Mouse (Mus musculus) limb, embryonic 15.5 days (tissue): ENCODE results near the gene Ciao2a. TPM values are rescaled to one million over a fixed set of nuclear protein-coding genes. Genes with fewer than 3 reads are reported as not detected.

Source experiments
- ATAC-seq: fragments of 200-750 bp; cut with Nextera tagmentation; 2 replicates; pipeline ENCODE4 v1.8.0; 2017; ENCODE audit warnings: low read depth, moderate TSS enrichment; ENCODE audit not compliant: insufficient number of reproducible peaks, low FRiP score, low TSS enrichment
- H3K27ac ChIP-seq: fragments of 300-500 bp; sonication (generic); 2 replicates; pipeline ENCODE4 v1.5.1; 2015; ENCODE audit warnings: moderate library complexity, mild to moderate bottlenecking, inconsistent platforms
- H3K27me3 ChIP-seq: fragments of 300-500 bp; sonication (generic); 2 replicates; pipeline ENCODE4 v1.6.1; 2015; ENCODE audit warnings: inconsistent platforms
- H3K36me3 ChIP-seq: fragments of 300-500 bp; sonication (generic); 2 replicates; pipeline ENCODE4 v1.6.1; 2015; ENCODE audit warnings: inconsistent platforms
- H3K4me1 ChIP-seq: fragments of 300-500 bp; sonication (generic); 2 replicates; pipeline ENCODE4 v1.6.1; 2015; ENCODE audit warnings: inconsistent platforms
- H3K4me2 ChIP-seq: fragments of 300-500 bp; sonication (generic); 2 replicates; pipeline ENCODE4 v1.6.1; 2015; ENCODE audit warnings: mild to moderate bottlenecking, inconsistent platforms
- H3K4me3 ChIP-seq: fragments of 300-500 bp; sonication (generic); 2 replicates; pipeline ENCODE4 v1.5.1; 2015; ENCODE audit warnings: mild to moderate bottlenecking, inconsistent platforms
- H3K9ac ChIP-seq: fragments of 300-500 bp; sonication (generic); 2 replicates; pipeline ENCODE4 v1.6.1; 2015; ENCODE audit warnings: inconsistent platforms
- H3K9me3 ChIP-seq: fragments of 300-500 bp; sonication (generic); 2 replicates; pipeline ENCODE4 v1.6.1; 2016; ENCODE audit warnings: inconsistent platforms
- WGBS: fragments of 180-500 bp; shearing (Covaris S2); methylation state at CpG from one replicate; pipeline ENCODE4 v1.1.7; 2015; 5-methylcytosine and 5-hydroxymethylcytosine counted together
- polyA plus RNA-seq: library from polyadenylated mRNA; unstranded; fragments of >200 nt; fragmentation: Nextera tagmentation; extraction: Ambion mirVana; gene quantifications from 2 replicates; pipeline ENCODE4 v1.2.1, GENCODE M21; 2015

Ciao2a gene
- polyA plus RNA-seq, 1 experiment from 2014 or later: 134 TPM

GRCm38 (mm10) chr9:66101577-66101976 is 24.8 kb upstream of the Ciao2a start:
- Histone ChIP-seq H3K27me3 (no peaks in the 10 kb centered on the region), H3K9ac (no peak overlapping the region), H3K4me2 (no peak overlapping the region), H3K4me3 (no peak overlapping the region), H3K9me3 (no peaks in the 10 kb centered on the region), H3K4me1 (no peaks in the 10 kb centered on the region), H3K27ac (no peak overlapping the region), H3K36me3 (peaks cover 75% of the 10 kb centered on the region)
- 92% methylated on average over 8 of the region's 8 CpGs for WGBS
- no peak for ATAC-seq

- no peak overlapping the region for H3K4me3 ChIP-seq
- H3K27me3 ChIP-seq: no peaks in the 10 kb centered on the region
- no peaks in the 10 kb centered on the region for H3K4me1 ChIP-seq
- 85% methylated on average over 6 of the region's 6 CpGs for WGBS
- H3K4me2 ChIP-seq: no peak overlapping the region
- H3K9me3 ChIP-seq: no peaks in the 10 kb centered on the region
- ATAC-seq: no peak
- H3K9ac ChIP-seq: no peak overlapping the region
- no peak overlapping the region for H3K27ac ChIP-seq
- H3K36me3 ChIP-seq: peaks cover 72% of the 10 kb centered on the region
These were observed 23.7 kb upstream of the Ciao2a start for GRCm38 (mm10) chr9:66102668-66103067.

- Histone ChIP-seq H3K4me3 (no peak overlapping the region), H3K4me1 (no peaks in the 10 kb centered on the region), H3K36me3 (peaks cover 78% of the 10 kb centered on the region), H3K27ac (no peak overlapping the region), H3K27me3 (no peaks in the 10 kb centered on the region), H3K9me3 (no peaks in the 10 kb centered on the region), H3K9ac (no peak overlapping the region), H3K4me2 (no peak overlapping the region)
- no peak for ATAC-seq
- WGBS: 92% methylated on average over 4 of the region's 4 CpGs
These were observed 21.8 kb upstream of the Ciao2a start for GRCm38 (mm10) chr9:66104601-66105000.

- no peaks in the 10 kb centered on the region for H3K27me3 ChIP-seq
- H3K4me2 ChIP-seq: no peak overlapping the region
- H3K4me3 ChIP-seq: no peak overlapping the region
- H3K36me3 ChIP-seq: peaks cover 78% of the 10 kb centered on the region
- H3K4me1 ChIP-seq: no peaks in the 10 kb centered on the region
- no peaks in the 10 kb centered on the region for H3K9me3 ChIP-seq
- H3K9ac ChIP-seq: no peak overlapping the region
- no peak for ATAC-seq
- 86% methylated on average over 8 of the region's 8 CpGs for WGBS
- no peak overlapping the region for H3K27ac ChIP-seq
These were observed 21.2 kb upstream of the Ciao2a start for GRCm38 (mm10) chr9:66105168-66105567.

GRCm38 (mm10) chr9:66109574-66109973 is 16.8 kb upstream of the Ciao2a start:
- H3K36me3 ChIP-seq: peaks cover 53% of the 10 kb centered on the region
- no peak for ATAC-seq
- H3K4me1 ChIP-seq: no peaks in the 10 kb centered on the region
- no peak overlapping the region for H3K9ac ChIP-seq
- H3K27ac ChIP-seq: no peak overlapping the region
- H3K9me3 ChIP-seq: no peaks in the 10 kb centered on the region
- no peak overlapping the region for H3K4me3 ChIP-seq
- no peaks in the 10 kb centered on the region for H3K27me3 ChIP-seq
- WGBS: 100% methylated on average over 1 of the region's 1 CpGs
- no peak overlapping the region for H3K4me2 ChIP-seq

- Histone ChIP-seq H3K4me2 (no peak overlapping the region), H3K27me3 (no peaks in the 10 kb centered on the region), H3K9me3 (no peaks in the 10 kb centered on the region), H3K4me3 (no peak overlapping the region), H3K36me3 (peaks cover 47% of the 10 kb centered on the region), H3K4me1 (no peaks in the 10 kb centered on the region), H3K9ac (no peak overlapping the region), H3K27ac (no peak overlapping the region)
- ATAC-seq: no peak
- WGBS: 66% methylated on average over 8 of the region's 8 CpGs
These were observed 16.3 kb upstream of the Ciao2a start for GRCm38 (mm10) chr9:66110126-66110525.

GRCm38 (mm10) chr9:66110611-66111379 is 15.6 kb upstream of the Ciao2a start:
- H3K36me3 ChIP-seq: peaks cover 40% of the 10 kb centered on the region
- H3K4me3 ChIP-seq: no peak overlapping the region
- ATAC-seq: no peak
- H3K27ac ChIP-seq: 0 out of 2 replicates have a peak overlapping the region, but pooled peaks have one; percentile 4
- H3K9ac ChIP-seq: no peak overlapping the region
- no peak overlapping the region for H3K4me2 ChIP-seq
- no peaks in the 10 kb centered on the region for H3K9me3 ChIP-seq
- H3K27me3 ChIP-seq: no peaks in the 10 kb centered on the region
- no peaks in the 10 kb centered on the region for H3K4me1 ChIP-seq
- WGBS: 57% methylated on average over 8 of the region's 8 CpGs

- Histone ChIP-seq H3K9ac (no peak overlapping the region), H3K4me1 (no peaks in the 10 kb centered on the region; the same call in 1 of the 2 replicates), H3K27ac (no peak overlapping the region), H3K9me3 (no peaks in the 10 kb centered on the region), H3K36me3 (peaks cover 11% of the 10 kb centered on the region), H3K27me3 (no peaks in the 10 kb centered on the region), H3K4me2 (no peak overlapping the region), H3K4me3 (no peak overlapping the region)
- ATAC-seq: no peak
- 92% methylated on average over 3 of the region's 3 CpGs for WGBS
These were observed 12.1 kb upstream of the Ciao2a start for GRCm38 (mm10) chr9:66114341-66114740.

- H3K36me3 ChIP-seq: peaks cover 9% of the 10 kb centered on the region
- WGBS: 54% methylated on average over 8 of the region's 8 CpGs
- ATAC-seq: no peak
These were observed 9.5 kb upstream of the Ciao2a start for GRCm38 (mm10) chr9:66116890-66117289.

GRCm38 (mm10) chr9:66119498-66119897 is 6.9 kb upstream of the Ciao2a start:
- Histone ChIP-seq H3K27ac (no peak overlapping the region), H3K4me1 (peaks cover 7% of the 10 kb centered on the region; the same call in 1 of the 2 replicates), H3K36me3 (peaks cover under 1% of the 10 kb centered on the region), H3K4me3 (no peak overlapping the region), H3K9ac (no peak overlapping the region), H3K4me2 (no peak overlapping the region), H3K9me3 (no peaks in the 10 kb centered on the region), H3K27me3 (no peaks in the 10 kb centered on the region)
- WGBS: 91% methylated on average over 2 of the region's 2 CpGs
- no peak for ATAC-seq

More at GRCm38 (mm10) chr9:66116890-66117289, 9.5 kb upstream of the Ciao2a start:
- H3K27ac ChIP-seq: peak overlapping the region; percentile 40
- H3K4me3 ChIP-seq: no peak overlapping the region
- H3K4me2 ChIP-seq: no peak overlapping the region
- H3K9ac ChIP-seq: no peak overlapping the region
- no peaks in the 10 kb centered on the region for H3K27me3 ChIP-seq
- no peaks in the 10 kb centered on the region; the same call in 1 of the 2 replicates for H3K4me1 ChIP-seq
- H3K9me3 ChIP-seq: no peaks in the 10 kb centered on the region

- H3K36me3 ChIP-seq: no peaks in the 10 kb centered on the region; the same call in 1 of the 2 replicates
- H3K27me3 ChIP-seq: no peaks in the 10 kb centered on the region
- no peaks in the 10 kb centered on the region for H3K9me3 ChIP-seq
- ATAC-seq: no peak
- no peak overlapping the region for H3K27ac ChIP-seq
- H3K4me2 ChIP-seq: no peak overlapping the region
- no peak overlapping the region for H3K9ac ChIP-seq
- H3K4me3 ChIP-seq: no peak overlapping the region
- 94% methylated on average over 4 of the region's 4 CpGs for WGBS
- H3K4me1 ChIP-seq: peaks cover 9% of the 10 kb centered on the region; the same call in 1 of the 2 replicates
These were observed 6.3 kb upstream of the Ciao2a start for GRCm38 (mm10) chr9:66120106-66120505.

- 86% methylated on average over 3 of the region's 3 CpGs for WGBS
- H3K36me3 ChIP-seq: no peaks in the 10 kb centered on the region; the same call in 1 of the 2 replicates
- ATAC-seq: no peak
- no peaks in the 10 kb centered on the region for H3K27me3 ChIP-seq
- no peak overlapping the region for H3K4me3 ChIP-seq
- 0 out of 2 replicates have a peak overlapping the region, but pooled peaks have one; percentile 22 for H3K27ac ChIP-seq
- H3K4me2 ChIP-seq: no peak overlapping the region
- H3K4me1 ChIP-seq: peaks cover 18% of the 10 kb centered on the region
- no peaks in the 10 kb centered on the region for H3K9me3 ChIP-seq
- H3K9ac ChIP-seq: no peak overlapping the region
These were observed 5.5 kb upstream of the Ciao2a start for GRCm38 (mm10) chr9:66120945-66121344.
